Mouse (Mus musculus) stomach, postnatal 0 days (tissue): ENCODE data around the gene Os9. TPM values are rescaled to one million over a fixed set of nuclear protein-coding genes. Genes with fewer than 3 reads are reported as not detected.

ENCODE experiments used
- ATAC-seq: fragments of 200-750 bp; cut with Nextera tagmentation; 2 replicates; pipeline ENCODE4 v1.8.0; 2017; ENCODE audit not compliant: low FRiP score, low TSS enrichment
- DNase-seq: peaks from one replicate; pipeline ENCODE4 v3.0.0-alpha.2; 2016; ENCODE audit warnings: low spot score
- H3K27ac ChIP-seq: fragments of 300-500 bp; sonication (generic); replicated peaks from 2 replicates; pipeline ENCODE4 v1.5.1; 2014; ENCODE audit warnings: mild to moderate bottlenecking, control low read depth
- H3K27me3 ChIP-seq: fragments of 300-500 bp; sonication (generic); 2 replicates; pipeline ENCODE4 v1.6.1; 2014; ENCODE audit warnings: low read length; ENCODE audit not compliant: control insufficient read depth, insufficient read depth
- H3K36me3 ChIP-seq: fragments of 300-500 bp; sonication (generic); 2 replicates; pipeline ENCODE4 v1.6.1; 2014; ENCODE audit warnings: low read length, mixed read lengths; ENCODE audit not compliant: control insufficient read depth, insufficient read depth
- H3K4me1 ChIP-seq: fragments of 300-500 bp; sonication (generic); replicated peaks from 2 replicates; pipeline ENCODE4 v1.6.1; 2014; ENCODE audit warnings: antibody characterized with exemption; ENCODE audit not compliant: control insufficient read depth, insufficient read depth
- H3K4me2 ChIP-seq: fragments of 300-500 bp; sonication (generic); replicated peaks from 2 replicates; pipeline ENCODE4 v1.6.1; 2014; ENCODE audit warnings: low read depth, mild to moderate bottlenecking, control low read depth, moderate library complexity
- H3K4me3 ChIP-seq: fragments of 300-500 bp; sonication (generic); 2 replicates; pipeline ENCODE4 v1.5.1; 2014; ENCODE audit warnings: low read depth, low read length, control low read depth
- H3K9ac ChIP-seq: fragments of 300-500 bp; sonication (generic); 2 replicates; pipeline ENCODE4 v1.6.1; 2014; ENCODE audit warnings: mild to moderate bottlenecking, low read length, control low read depth, mixed read lengths
- H3K9me3 ChIP-seq: fragments of 300-500 bp; sonication (generic); 2 replicates; pipeline ENCODE4 v1.6.1; 2016; ENCODE audit warnings: low read length; ENCODE audit not compliant: control insufficient read depth
- CTCF ChIP-seq: IDR thresholded peaks from 2 replicates; pipeline ENCODE4 v1.5.1; 2016; ENCODE audit warnings: antibody characterized with exemption, low read depth, mild to moderate bottlenecking, moderate library complexity
- EP300 ChIP-seq: optimal IDR thresholded peaks from 2 replicates; pipeline ENCODE3; 2016; ENCODE audit warnings: antibody characterized with exemption
- WGBS: fragments of 180-500 bp; shearing (Covaris S2); extraction: QIAGEN DNeasy Blood & Tissue Kit; methylation state at CpG from one replicate; pipeline ENCODE4 v1.1.7; 2014; 5-methylcytosine and 5-hydroxymethylcytosine counted together
- polyA plus RNA-seq: library from polyadenylated mRNA; unstranded; fragments of >200 nt; fragmentation: Nextera tagmentation; extraction: Ambion mirVana; gene quantifications from 2 replicates; pipeline ENCODE4 v1.2.1, GENCODE M21; 2015

Os9 gene
- polyA plus RNA-seq, 1 experiment from 2014 or later = 81.9 TPM

DNA sequence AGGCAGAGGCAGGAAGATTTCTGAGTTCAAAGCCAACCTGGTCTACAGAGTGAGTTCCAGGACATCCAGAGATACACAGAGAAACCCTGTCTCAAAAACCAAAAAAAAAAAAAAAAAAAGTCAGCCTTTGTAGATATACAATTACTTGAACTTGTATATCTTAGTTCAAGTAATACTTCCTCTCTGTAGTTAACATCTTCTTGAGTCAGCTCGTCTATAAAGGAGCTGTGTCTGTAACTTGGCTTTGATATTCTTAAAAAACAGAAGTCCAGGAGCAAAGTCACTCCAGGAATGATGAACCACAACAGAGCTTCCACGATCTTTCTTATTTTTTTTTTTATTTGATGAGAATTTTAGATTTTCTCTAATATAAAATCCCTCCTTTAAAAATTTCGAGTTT is 39.8 kb upstream of the Os9 start:
- H3K9ac ChIP-seq = no peak overlapping the region
- 0 out of 2 replicates have a peak, but pooled peaks cover 4% of the 10 kb centered on the region for H3K4me1 ChIP-seq
- no peak for DNase-seq
- ATAC-seq = no peak
- H3K27me3 ChIP-seq = no peaks in the 10 kb centered on the region
- no peak overlapping the region for H3K4me3 ChIP-seq
- no peak overlapping the region for H3K27ac ChIP-seq
- no peak overlapping the region for H3K4me2 ChIP-seq
- 70% methylated on average over 3 of the region's 3 CpGs for WGBS
- H3K9me3 ChIP-seq = no peaks in the 10 kb centered on the region
- no peaks in the 10 kb centered on the region for H3K36me3 ChIP-seq
- no peak for TF ChIP-seq EP300

- no peak overlapping the region for H3K27ac ChIP-seq
- no peaks in the 10 kb centered on the region for H3K36me3 ChIP-seq
- H3K9ac ChIP-seq = no peak overlapping the region
- no peaks in the 10 kb centered on the region for H3K4me1 ChIP-seq
- H3K9me3 ChIP-seq = no peaks in the 10 kb centered on the region
- no peaks in the 10 kb centered on the region for H3K27me3 ChIP-seq
- H3K4me3 ChIP-seq = no peak overlapping the region
- H3K4me2 ChIP-seq = no peak overlapping the region
- no peak for TF ChIP-seq EP300
- no peak for TF ChIP-seq CTCF
- ATAC-seq = no peak
- DNase-seq = no peak
- WGBS = 77% methylated on average over 9 of the region's 9 CpGs
These were observed 39.1 kb upstream of the Os9 start for GRCm38 (mm10) chr10:127160081-127160480.

- WGBS = 63% methylated on average over 3 of the region's 3 CpGs
- H3K36me3 ChIP-seq = no peaks in the 10 kb centered on the region
- ATAC-seq (no peak), DNase-seq (no peak)
- H3K9me3 ChIP-seq = no peaks in the 10 kb centered on the region
- H3K9ac ChIP-seq = no peak overlapping the region
- no peaks in the 10 kb centered on the region for H3K27me3 ChIP-seq
- H3K4me2 ChIP-seq = no peak overlapping the region
- H3K4me3 ChIP-seq = no peak overlapping the region
- no peak overlapping the region for H3K27ac ChIP-seq
- H3K4me1 ChIP-seq = no peaks in the 10 kb centered on the region
- TF ChIP-seq CTCF (no peak), EP300 (no peak)
These were observed 37.5 kb upstream of the Os9 start for GRCm38 (mm10) chr10:127158471-127158870.

DNA sequence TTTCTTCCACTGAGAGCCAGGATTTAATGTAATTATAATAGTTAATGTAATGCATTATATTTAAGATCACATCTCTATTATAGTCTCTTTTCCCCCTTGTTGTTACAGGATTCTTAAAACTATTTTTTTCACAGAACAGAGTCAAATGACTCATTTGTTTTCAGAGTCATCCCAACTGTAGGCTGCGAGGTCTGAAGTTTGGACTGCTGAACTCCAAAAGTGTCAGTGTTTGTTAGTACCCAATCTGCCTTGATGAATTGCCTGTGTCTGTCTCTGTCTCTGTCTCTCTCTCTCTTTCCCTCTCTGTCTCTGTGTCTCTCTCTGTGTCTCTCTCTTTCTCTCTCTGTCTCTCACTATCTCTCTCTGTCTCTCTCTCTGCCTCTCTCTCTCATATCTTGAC is 35.6 kb upstream of the Os9 start:
- Histone ChIP-seq H3K27ac (peak overlapping the region; percentile 45; the same call in 1 of the 2 replicates), H3K36me3 (no peaks in the 10 kb centered on the region), H3K4me2 (no peak overlapping the region), H3K9ac (no peak overlapping the region), H3K4me1 (no peaks in the 10 kb centered on the region), H3K27me3 (no peaks in the 10 kb centered on the region), H3K4me3 (no peak overlapping the region), H3K9me3 (no peaks in the 10 kb centered on the region)
- no peak for TF ChIP-seq CTCF
- no peak for TF ChIP-seq EP300
- WGBS = 38% methylated on average over 1 of the region's 1 CpGs
- no peak for DNase-seq
- no peak for ATAC-seq

GRCm38 (mm10) chr10:127156089-127156488 is 35.2 kb upstream of the Os9 start:
- no peak overlapping the region for H3K4me3 ChIP-seq
- H3K27me3 ChIP-seq = no peaks in the 10 kb centered on the region
- DNase-seq (no peak), ATAC-seq (peak; percentile 71)
- TF ChIP-seq EP300 = no peak
- no peak for TF ChIP-seq CTCF
- peak overlapping the region; percentile 65; the same call in 1 of the 2 replicates for H3K27ac ChIP-seq
- no peaks in the 10 kb centered on the region for H3K9me3 ChIP-seq
- H3K4me1 ChIP-seq = no peaks in the 10 kb centered on the region
- no peak overlapping the region for H3K9ac ChIP-seq
- no peak overlapping the region for H3K4me2 ChIP-seq
- H3K36me3 ChIP-seq = no peaks in the 10 kb centered on the region
- 56% methylated on average over 1 of the region's 1 CpGs for WGBS

DNA sequence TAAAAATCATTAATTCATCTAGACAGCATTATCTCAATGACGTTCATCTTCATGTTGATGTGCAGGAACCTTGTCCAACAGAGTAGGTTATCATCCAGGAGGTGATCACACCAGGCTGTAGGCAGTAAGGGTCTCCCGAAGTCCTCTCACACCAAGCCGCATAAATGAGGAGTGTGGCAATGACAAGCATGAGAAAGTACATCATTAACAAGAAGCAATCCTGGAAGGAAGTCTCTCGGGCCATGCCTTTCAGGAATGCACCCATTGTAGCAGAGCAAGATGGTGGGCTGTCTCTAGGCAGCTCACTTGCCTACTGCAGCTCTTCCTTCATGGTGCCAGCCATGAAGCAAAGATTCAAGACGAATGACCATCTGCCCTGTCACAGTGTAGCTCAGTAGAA is 33.7 kb upstream of the Os9 start:
- TF ChIP-seq CTCF (no peak), EP300 (no peak)
- 85% methylated on average over 5 of the region's 5 CpGs for WGBS
- Histone ChIP-seq H3K4me2 (no peak overlapping the region), H3K4me1 (no peaks in the 10 kb centered on the region), H3K9ac (no peak overlapping the region), H3K27ac (no peak overlapping the region), H3K9me3 (no peaks in the 10 kb centered on the region), H3K36me3 (no peaks in the 10 kb centered on the region), H3K4me3 (no peak overlapping the region), H3K27me3 (no peaks in the 10 kb centered on the region)
- ATAC-seq (no peak), DNase-seq (no peak)
